Mouse (Mus musculus): Measurements from ENCODE around the gene Zmym6. TPM values are rescaled to one million over a fixed set of nuclear protein-coding genes. Genes with fewer than 3 reads are reported as not detected.

Zmym6 gene
- total RNA-seq, 2 experiments from 2014 or later: 29.8 to 44.2 TPM

DNA sequence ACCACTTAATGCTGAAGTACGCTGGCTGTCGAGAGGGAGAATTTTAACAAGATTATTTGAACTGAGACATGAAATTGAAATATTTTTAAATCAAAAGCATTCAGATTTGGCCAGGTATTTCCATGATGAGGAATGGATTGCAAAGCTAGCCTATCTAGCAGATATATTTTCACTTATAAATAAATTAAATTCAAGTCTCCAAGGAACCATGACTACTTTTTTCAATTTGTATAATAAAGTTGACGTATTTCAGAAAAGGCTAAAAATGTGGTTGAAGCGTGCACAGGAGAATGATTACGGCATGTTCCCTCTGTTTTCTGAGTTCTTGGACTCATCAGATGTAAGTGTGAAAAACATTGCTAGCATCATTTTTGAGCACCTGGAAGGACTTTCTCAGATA is 46.2 kb downstream of the Zmym6 start, which contains the start of gene Tmem35b:
TSS of gene Tmem35b (plus strand) at position 301 of the 400 bp plus-strand sequence.
- no peak for DNase-seq (ENCODE audit: extremely low spot score in 1 of 2, low spot score in 1 of 2)

DNA sequence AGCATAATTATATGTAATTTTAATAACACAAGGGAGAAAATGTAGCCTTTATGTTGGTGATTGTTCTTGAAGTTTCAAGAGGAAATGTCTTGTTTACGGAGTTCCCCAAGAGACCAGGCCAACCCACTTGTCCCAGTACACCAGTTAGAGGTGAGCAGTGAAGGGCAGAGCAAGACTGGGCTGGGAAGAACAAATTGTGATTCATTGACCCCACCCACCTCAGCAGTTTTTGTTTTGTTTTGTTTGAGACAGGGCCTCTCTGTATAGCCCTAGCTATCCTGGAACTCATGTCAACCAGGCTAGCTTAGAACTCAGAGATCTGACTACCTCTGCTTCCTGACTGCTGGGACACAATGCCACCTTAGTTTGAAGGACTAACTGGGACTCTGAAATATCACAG is 47.1 kb downstream of the Zmym6 start:
- no peak for DNase-seq (ENCODE audit: extremely low spot score in 1 of 2, low spot score in 1 of 2)

DNA sequence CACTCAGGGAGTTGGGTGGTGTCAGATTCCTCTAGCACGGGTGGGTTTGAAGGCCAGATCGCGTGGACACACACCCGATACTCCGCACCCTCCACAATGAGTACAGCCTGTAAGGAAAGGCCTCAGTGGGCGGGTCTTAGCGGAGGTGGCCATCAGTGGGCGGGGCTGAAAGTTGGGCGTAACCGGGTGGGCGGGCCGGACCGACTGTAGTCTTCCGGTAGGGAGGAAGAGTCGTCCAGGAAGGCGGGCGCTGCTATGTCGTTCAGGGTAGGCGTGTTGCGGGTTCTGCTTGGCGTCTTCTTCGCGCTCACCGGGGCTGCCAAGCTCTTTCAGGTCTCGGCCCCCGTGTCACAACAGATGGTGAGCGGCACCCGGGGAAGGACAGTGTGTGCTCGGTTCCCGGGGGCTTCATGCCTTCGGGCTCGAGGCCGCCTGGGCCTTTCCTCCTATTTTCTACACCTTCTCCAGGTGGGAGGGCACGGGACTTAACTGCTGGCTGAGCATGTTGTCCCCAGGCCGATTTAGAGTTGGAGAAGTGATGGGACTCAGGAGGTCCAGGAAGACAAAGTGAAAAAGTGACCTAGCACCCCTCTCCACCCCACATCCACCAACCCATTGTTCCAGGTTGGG is 48.8 kb downstream of the Zmym6 start:
- DNase-seq (ENCODE audit: extremely low spot score in 1 of 2, low spot score in 1 of 2): peak; percentile 25 to 51

DNA sequence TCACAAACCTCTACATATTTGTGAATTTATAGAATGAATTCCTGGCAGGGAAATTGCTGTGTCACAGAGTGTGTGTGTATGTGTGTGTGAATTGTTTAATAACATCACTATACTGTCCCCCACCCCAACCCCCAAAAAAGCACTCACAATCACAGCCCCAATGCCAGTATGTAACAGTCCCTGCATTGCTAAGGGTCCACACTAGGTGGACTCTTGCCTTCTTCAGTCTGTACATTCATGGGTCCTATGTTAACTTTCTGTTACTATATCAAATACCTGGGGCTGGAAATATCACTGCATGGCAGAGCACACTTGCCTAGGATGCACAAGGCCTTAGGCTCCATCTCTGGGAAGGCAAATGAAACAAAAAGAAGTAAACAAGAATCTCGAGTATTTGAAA is 57.5 kb downstream of the Zmym6 start:
- no peak for DNase-seq (ENCODE audit: extremely low spot score in 1 of 2, low spot score in 1 of 2)

DNA sequence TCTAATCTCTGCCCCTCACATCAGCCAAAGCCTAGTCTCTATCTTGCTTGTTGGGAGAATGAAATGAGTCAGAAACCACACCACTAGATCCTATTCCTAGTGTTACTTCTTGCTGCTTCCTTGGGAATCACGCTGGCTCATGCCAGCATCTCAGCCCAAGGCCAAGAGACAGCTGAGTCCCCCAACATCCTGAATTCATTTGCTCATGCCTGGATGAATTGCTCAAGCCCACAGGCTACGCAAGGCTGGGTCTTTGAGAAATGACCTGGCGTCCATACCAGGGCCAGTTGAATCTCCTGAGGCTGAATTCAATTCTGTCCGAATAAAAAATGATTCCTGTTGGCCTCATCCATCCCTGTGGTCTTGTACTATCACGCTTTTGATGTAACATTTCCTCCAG is 60.4 kb downstream of the Zmym6 start:
- DNase-seq (ENCODE audit: extremely low spot score in 1 of 2, low spot score in 1 of 2): no peak

DNA sequence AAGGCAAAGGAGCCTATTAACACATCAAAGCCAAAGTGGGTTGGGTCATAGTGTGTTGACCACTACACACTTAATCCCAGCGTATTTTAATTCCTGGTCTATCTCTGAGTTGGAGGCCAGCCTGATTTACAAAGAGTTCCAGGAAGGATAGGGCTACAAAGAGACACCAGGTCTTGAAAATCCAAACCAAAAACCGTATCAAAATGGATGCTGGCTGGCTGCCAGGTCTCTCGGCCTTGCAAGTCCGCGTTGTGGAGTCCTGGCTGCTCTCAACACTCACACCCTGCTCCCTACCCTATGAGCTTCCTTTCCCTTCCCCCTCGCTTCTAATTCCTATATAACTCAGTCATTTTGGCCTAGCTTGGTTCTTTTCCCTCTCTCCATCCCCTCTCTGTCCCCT is 61.3 kb downstream of the Zmym6 start:
- no peak for DNase-seq (ENCODE audit: extremely low spot score in 1 of 2, low spot score in 1 of 2)

DNA sequence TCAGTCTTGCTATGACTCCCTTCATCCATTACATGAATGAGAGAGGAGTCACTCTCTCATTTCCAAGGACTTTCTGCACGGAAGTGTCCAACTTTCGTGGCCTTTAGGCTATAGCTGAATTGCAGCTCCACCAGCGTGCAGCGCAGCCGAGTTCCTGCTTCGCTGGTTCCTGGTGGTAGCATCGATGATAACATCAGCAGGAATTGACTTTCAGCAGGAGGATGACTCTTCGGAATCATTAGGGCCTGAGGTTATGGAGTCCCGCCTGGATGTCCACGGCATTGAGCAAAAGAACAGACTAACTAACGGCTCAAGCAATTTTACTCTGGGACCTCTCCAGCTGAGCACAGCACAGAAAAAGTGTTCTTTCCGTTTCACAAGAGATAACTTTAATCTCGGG is 72.8 kb downstream of the Zmym6 start:
- no peak for DNase-seq (ENCODE audit: extremely low spot score in 1 of 2, low spot score in 1 of 2)

DNA sequence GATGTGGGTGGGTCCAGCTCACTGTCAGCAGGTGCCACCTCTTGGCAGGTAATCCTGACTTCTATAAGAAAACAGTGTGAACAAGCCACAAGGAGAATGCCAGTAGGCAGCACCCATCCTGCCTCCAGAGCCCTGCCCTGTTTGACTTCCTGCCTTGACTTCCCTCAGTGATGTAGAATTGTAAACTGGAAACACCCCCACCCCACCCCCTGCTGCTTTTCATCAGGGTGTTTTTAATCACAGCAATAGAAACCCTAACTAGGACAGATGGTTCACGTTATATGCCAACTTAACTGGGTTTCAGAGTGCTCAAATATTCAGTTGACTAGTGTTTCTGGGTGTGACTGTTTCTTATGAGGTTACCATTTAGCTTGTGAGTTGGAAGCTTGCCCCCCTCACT is 76.2 kb downstream of the Zmym6 start:
- DNase-seq (ENCODE audit: extremely low spot score in 1 of 2, low spot score in 1 of 2): no peak

DNA sequence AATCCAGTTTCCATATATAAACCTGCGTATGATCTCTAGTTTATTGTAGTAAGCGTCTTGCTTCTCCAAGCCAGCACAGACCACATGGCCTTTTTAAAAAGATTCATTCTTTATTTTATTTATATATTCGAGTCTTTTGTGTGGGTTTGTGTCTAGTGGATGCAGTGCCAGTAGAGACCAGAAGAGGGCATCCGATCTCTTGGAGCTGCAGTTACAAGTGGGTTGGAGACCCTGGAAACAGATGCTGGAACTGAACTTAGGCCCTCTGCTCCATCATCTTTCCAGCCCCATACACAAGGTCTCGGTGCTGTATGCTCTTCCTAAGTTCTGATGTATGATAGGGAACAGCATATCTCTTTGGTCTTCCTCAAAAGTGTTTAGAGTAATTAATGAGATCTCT is 78.6 kb downstream of the Zmym6 start:
- no peak for DNase-seq (ENCODE audit: extremely low spot score in 1 of 2, low spot score in 1 of 2)

DNA sequence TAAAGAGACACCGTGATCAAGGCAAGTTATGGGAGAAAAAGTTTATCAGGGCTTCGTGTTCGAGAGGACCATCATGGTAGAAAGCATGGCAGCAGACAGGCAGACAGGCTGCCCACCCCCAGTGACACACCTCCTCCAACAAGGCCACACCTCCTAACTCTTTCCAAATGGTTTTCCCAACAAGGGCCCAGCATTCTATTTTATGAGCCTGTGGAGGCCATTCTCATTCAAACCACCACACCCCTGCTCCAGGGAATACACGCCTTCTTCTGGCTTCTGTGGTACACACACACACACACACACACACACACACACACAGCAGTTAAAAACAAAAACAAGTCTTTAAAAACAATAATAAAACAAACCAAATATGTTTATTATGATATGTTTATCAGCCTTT is 80.6 kb downstream of the Zmym6 start:
- no peak for DNase-seq (ENCODE audit: extremely low spot score in 1 of 2, low spot score in 1 of 2)

DNA sequence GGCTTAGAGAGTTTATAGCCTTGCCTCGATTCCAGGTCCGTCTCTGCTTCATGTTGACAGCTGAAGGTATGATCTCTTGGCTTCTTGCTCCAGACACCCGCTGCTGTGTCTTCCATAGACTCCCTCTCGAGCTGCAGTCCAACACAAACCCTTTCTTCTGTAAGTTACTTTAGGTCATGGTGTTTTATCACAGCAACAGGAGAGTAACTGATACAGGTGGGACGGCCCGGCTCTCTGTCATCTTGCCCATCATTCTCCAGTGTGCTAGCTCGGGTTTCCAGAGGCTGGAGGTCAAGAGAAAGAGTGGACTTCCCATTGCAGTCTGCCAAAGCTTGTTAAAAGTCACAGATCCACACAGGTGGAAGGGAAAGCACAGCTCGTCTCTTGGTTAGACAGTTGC is 86.7 kb downstream of the Zmym6 start:
- DNase-seq (ENCODE audit: extremely low spot score in 1 of 2, low spot score in 1 of 2): no peak

DNA sequence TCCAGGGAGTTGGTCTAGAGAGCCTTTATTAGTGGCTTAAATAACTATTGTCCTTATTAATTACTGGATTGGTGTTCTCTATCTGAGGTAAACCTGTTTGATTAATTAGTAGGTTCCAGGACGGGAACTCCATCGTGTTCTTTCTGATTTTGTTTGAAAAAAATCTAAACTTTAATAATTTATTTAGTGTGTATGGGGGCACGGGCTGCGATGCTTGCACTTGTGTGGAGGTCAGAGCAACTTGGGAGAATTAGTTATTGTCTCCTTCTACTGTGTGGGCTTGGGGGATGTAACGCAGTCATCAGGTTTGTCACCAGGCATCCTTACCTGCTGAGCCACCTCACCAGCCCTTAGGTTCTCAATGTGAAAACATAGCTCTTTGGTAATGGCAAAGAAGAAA is 89.9 kb downstream of the Zmym6 start:
- DNase-seq (ENCODE audit: extremely low spot score in 1 of 2, low spot score in 1 of 2): no peak

DNA sequence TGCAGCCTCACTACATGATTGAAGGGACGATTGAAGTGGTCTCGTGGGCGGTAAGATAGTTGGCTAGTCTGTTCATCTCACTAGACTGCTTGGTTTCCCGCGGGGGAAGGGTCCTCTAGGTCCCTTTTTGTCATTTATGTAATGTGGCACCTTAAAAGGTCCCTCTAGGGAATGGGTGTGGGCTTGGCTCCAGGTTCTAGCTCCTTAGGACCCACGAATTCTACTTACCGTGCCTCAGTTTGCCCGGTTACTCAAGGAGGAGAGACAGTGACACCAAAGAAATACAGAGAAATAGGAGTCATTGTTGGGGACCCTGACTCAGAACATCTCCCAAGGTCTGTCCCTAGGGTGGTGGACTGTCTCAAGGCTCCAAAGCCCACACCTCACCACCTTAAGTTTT is 90.5 kb downstream of the Zmym6 start:
- DNase-seq (ENCODE audit: extremely low spot score in 1 of 2, low spot score in 1 of 2): no peak

DNA sequence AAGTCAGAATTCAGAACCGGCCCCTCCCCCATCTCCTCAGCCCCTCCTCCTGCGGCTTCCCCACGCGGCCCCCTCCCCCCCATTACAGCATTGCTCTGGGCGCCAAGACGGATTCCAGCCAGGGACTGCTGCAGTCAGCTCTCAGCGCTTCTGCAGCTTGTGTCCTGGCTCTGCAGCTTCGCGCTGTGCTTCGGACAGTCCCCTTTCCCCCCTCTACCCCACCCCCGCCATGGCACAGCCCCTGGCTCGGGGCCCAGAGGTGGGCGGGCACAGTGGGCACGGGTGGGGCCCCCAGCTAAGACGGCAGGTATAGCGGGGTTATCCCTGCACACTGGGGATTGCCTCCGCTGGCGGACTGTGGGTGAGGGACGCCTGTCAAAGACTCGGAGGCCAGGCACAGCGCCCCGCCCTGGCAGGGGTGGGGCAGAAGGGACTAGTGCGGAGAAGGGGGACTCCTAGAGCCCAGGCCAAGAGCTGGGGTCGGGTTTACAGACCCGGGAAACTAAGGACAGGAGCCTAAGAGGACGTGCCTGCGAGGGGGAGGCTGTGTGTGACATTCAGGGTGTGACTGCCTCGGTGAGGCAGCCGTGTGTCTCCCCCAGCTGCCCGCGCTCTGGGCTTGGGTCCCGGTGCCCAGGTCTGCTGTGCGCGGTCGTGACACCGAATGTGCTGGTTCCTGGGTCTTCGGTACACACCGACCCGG is 91.2 kb downstream of the Zmym6 start:
- peak in 1 of 2 experiments; percentile 49 for DNase-seq (ENCODE audit: extremely low spot score in 1 of 2, low spot score in 1 of 2)

DNA sequence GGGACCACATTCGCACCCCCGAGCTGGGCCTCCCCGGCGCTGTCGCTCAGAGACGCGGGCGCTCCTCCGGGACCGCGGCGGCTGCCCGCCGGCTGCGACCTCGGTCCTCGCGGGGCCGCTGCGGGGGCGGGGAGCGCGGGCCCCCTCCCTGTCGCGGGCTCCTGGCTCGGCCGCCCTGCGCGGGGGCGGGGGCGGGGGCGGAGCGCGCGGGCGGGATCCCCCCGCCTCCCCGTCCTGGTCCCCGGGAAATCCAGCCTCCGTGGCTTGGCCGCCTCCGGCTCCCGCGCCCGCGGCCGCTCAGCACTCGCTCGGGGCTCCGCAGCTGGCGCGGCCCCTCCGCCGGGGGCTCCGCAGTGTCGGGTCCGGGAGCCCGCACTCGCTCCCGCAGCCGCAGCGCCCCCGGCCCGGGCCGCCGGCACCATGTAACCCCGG is 91.7 kb downstream of the Zmym6 start, which contains the start of gene Dlgap3:
TSS of gene Dlgap3 (plus strand) at position 291 of the 432 bp plus-strand sequence.
- peak in 1 of 2 experiments; percentile 52 for DNase-seq (ENCODE audit: extremely low spot score in 1 of 2, low spot score in 1 of 2)

DNA sequence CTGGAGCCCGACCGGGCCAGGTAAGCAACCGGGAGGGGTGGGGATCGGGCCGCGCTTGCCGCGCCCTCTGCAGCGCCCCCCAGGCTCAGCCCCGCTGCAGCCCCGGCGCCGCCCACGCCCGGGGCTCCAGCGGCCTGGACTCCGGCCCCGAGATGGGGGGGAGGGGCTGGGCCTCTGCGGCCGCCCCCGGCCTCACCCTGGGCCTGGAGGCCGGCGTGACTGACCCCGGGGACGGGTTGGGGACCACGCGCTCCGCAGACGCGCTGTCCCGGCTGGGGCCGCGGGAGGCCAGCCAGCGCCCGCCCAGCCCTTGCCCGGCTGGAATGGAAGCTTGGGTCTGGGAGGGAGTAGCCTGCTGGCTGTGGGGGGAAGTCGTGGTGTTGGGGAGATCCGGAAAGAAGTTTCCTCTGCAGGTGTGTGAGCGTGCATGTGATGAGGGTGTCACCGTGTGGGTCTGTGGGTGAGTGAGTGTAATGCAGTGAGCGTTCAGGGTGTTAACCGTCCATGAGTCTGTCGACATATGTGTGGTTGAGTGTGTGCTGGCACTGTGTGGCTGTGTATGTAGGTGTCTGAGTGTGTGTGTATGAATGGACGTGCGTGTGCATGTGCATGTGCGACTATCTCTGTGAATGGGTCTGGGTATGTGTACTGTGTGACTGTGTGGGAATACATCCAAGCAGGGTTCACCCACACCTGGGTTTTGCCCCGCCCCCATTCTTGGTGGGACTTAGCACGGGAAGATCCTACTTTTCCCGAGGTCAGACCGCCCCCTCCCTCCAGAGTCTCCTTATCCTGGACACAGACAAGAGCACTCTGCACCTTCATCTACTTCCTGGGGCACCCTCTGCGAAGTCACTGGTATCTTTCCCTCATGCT is 92.4 kb downstream of the Zmym6 start:
- no peak for DNase-seq (ENCODE audit: extremely low spot score in 1 of 2, low spot score in 1 of 2)

DNA sequence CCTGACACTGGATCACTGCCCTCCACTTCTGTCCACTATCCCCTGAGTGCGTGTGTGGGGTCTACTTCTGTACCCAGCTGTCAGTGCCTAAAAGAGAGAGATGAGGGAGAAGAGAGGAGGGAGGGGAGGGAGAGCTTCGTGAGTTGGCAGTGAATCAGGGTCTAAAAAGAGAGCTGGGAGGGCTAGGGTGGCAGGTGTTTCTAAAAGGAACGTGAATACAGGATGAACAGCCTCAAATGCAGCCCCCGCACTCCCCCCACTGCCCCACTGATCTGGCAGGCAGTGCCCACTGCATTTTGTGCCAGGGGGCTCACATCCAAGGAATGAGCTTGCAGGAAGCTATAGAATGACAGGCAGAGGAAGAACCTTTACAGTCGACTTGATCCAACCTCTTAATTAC is 93.7 kb downstream of the Zmym6 start:
- no peak for DNase-seq (ENCODE audit: extremely low spot score in 1 of 2, low spot score in 1 of 2)

DNA sequence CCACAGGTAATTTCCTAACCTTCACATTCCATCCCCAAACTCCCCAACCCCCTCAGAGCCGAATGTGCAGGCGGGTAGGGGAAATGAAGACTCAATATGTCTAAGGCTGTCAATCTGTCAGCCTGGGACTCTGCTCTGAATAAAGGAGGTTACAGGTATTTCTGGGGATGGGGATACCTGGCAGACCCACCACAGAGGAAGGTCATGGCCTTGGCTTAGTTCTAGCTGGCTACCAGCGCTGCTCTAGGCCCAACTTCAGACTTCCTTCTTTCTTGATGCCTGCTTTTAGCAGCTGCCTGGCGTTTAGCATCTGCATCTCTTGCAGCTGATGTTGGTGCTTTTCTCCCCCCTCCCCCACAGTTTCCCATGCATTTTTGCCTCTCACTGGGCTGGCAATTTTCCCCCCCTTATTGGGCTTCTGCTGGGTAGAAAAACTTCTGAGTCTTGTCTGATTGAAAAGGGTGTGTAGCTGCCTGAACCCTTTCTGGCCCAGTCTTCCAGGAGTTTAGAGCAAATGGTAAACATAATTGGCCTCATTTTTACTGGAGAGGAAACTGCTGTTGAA is 94.2 kb downstream of the Zmym6 start:
- DNase-seq (ENCODE audit: extremely low spot score in 1 of 2, low spot score in 1 of 2): no peak

DNA sequence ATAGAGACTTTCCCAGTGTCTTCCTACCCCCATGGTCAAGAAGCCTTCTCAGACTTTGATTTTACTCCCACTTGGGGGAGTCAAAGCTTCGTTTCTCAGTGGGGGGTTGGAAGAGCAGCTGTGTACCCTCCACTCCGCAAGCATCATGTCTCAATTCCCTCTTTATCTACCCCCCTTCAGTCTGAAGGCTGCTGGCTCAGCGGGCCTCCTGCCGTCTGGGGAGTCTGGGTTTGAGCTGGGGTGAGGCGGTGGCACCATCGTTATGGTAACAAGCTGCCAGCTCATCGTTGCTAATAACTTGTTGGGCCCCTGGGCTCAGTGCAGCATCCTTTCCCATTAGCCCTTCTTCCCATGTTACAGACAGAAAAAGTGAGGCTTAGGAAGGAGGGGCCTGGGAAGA is 94.9 kb downstream of the Zmym6 start:
- DNase-seq (ENCODE audit: extremely low spot score in 1 of 2, low spot score in 1 of 2): no peak

DNA sequence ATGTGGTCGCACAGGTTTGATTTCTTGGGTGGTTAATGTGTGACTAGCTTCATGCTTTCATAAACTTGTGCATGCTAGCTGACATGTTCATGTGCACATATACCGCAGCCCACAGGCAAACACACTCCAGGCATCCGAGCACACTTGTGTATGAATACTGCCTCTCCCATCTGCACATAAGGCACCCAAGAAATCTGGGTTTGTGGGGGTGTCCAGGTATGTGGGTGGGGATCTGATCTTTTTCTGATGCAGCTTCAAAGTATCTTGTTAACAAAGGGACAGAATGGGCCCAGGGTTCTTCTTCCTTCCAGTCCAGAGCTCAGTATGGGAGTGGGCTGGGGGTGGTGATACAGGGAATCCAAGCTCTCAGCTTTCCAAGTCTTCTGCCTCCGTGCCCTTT is 95.4 kb downstream of the Zmym6 start:
- no peak for DNase-seq (ENCODE audit: extremely low spot score in 1 of 2, low spot score in 1 of 2)

DNA sequence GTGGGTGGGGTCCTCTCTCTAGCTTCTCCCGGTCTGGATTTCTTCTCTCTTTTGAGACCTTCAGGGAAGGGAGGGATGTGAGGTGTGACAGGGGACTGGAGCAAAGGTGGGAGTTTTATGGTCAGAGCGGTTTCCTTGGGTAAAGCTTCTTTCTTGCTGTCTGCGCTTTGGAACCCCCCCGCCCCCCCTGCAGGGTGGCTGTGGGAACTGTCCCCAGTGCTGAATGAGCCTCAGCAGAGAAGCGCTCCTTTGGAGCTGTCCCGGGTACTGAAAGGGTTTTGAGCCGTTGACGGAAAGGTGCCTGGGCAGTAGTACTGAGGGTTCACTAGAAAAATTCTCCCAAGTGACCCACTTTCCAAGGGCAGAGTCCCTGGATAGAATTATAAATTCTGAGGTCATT is 96.3 kb downstream of the Zmym6 start:
- peak in 1 of 2 experiments; percentile 50 for DNase-seq (ENCODE audit: extremely low spot score in 1 of 2, low spot score in 1 of 2)

Data from layer of hippocampus, postnatal 25 days (tissue).